Mouse (Mus musculus) left cerebral cortex, adult 2 months (tissue): ENCODE results near the gene Vps50. TPM values are rescaled to one million over a fixed set of nuclear protein-coding genes. Genes with fewer than 3 reads are reported as not detected.

Experiments
- DNase-seq, 2 experiments: peaks; one replicate each; pipeline ENCODE4 v3.0.0; 2021 to 2022; ENCODE audit warnings: low spot score in 2 of 2, mixed read lengths in 1 of 2; ENCODE audit errors: extremely low spot score in 1 of 2
- H3K27ac ChIP-seq: fragments of 200-600 bp; 2 replicates; pipeline ENCODE4 v1.8.1; 2022
- H3K4me3 ChIP-seq: fragments of 200-600 bp; 2 replicates; pipeline ENCODE4 v1.8.1; 2022
- CTCF ChIP-seq: fragments of 200-600 bp; IDR thresholded peaks from 2 replicates; pipeline ENCODE4 v1.8.1; 2022; ENCODE audit warnings: antibody characterized with exemption, mild to moderate bottlenecking, moderate library complexity
- intact Hi-C: fragments of 180-260 bp; cut with DNase I; formaldehyde crosslinking; loops from one replicate; pipeline ENCODE4 v1.15.1; 2025
- long read RNA-seq, 2 experiments: library from polyadenylated mRNA; stranded (forward); transcript quantifications; one replicate each; pipeline ENCODE4 v2.0.0; 2021; ENCODE audit warnings: borderline mapping rate in 2 of 2
- total RNA-seq, 2 experiments: library from RNA; stranded (reverse); gene quantifications; 2 replicates each; pipeline ENCODE4 v1.2.3; 2021

The Vps50 gene
- total RNA-seq, result 10 to 100 TPM; 56.1 to 61.2 TPM
- long read RNA-seq, experiment 1, full-length matches to known transcripts, result 55 of 73 reads
- long read RNA-seq, experiment 1, partial matches to known transcripts, result 10 of 73 reads
- long read RNA-seq, experiment 1, other reads (novel, unspliced or antisense), result 8 of 73 reads
- long read RNA-seq, experiment 2, transcript Vps50-201 (28 exons, 3,788 nt), result major isoform, 34 of 49 reads
- long read RNA-seq, experiment 2, partial matches to known transcripts, result 6 of 49 reads
- long read RNA-seq, experiment 2, other reads (novel, unspliced or antisense), result 6 of 49 reads

- Histone ChIP-seq H3K4me3 (peak within 1 kb of the TSS; percentile 75), H3K27ac (peak within 1 kb of the TSS; percentile 75; the same call in 1 of the 2 replicates)
- DNase-seq, result peak; percentile 88 to 89
- intact Hi-C loops, result loop anchor here (5.0 kb wide), 1 partner anchor 589 kb away; the partner anchor contains the start of gene Bet1
- no peak; the same call in 1 of the 2 replicates for TF ChIP-seq CTCF
Measured at GRCm38 (mm10) chr6:3498162-3498848, at the start of gene Vps50, which contains the start of gene Hepacam2. TSS of gene Vps50 (plus strand) at chr6:3498382. TSS of gene Hepacam2 (minus strand) at chr6:3498298.

- Histone ChIP-seq H3K27ac (no peak overlapping the region), H3K4me3 (no peak overlapping the region)
- intact Hi-C loops, result no loop called here
- no peak for TF ChIP-seq CTCF
- no peak for DNase-seq
Measured at GRCm38 (mm10) chr6:3454421-3454820, 43.8 kb upstream of the Vps50 start.

- Histone ChIP-seq H3K27ac (no peak overlapping the region), H3K4me3 (no peak overlapping the region)
- no peak for DNase-seq
- intact Hi-C loops, result no loop called here
- TF ChIP-seq CTCF, result no peak
Measured at GRCm38 (mm10) chr6:3455944-3456536, 42.1 kb upstream of the Vps50 start.

GRCm38 (mm10) chr6:3463026-3463425 lies 35.2 kb upstream of the Vps50 start:
- intact Hi-C loops, result no loop called here
- no peak for DNase-seq
- Histone ChIP-seq H3K4me3 (no peak overlapping the region), H3K27ac (no peak overlapping the region)
- TF ChIP-seq CTCF, result no peak

GRCm38 (mm10) chr6:3463594-3463993 lies 34.6 kb upstream of the Vps50 start:
- no peak overlapping the region for H3K4me3 ChIP-seq
- no peak for DNase-seq
- no peak for TF ChIP-seq CTCF
- no peak overlapping the region for H3K27ac ChIP-seq
- intact Hi-C loops, result no loop called here

- H3K4me3 ChIP-seq, result no peak overlapping the region
- H3K27ac ChIP-seq, result no peak overlapping the region
- no peak for TF ChIP-seq CTCF
- no peak for DNase-seq
- intact Hi-C loops, result no loop called here
Measured at GRCm38 (mm10) chr6:3468627-3469026, 29.6 kb upstream of the Vps50 start.

- intact Hi-C loops, result no loop called here
- no peak overlapping the region for H3K27ac ChIP-seq
- no peak for DNase-seq
- H3K4me3 ChIP-seq, result no peak overlapping the region
- no peak for TF ChIP-seq CTCF
Measured at GRCm38 (mm10) chr6:3470706-3471105, 27.5 kb upstream of the Vps50 start.

GRCm38 (mm10) chr6:3476299-3476698 lies 21.9 kb upstream of the Vps50 start:
- no peak overlapping the region for H3K27ac ChIP-seq
- H3K4me3 ChIP-seq, result no peak overlapping the region
- intact Hi-C loops, result no loop called here
- TF ChIP-seq CTCF, result no peak
- DNase-seq, result no peak

GRCm38 (mm10) chr6:3479853-3480252 lies 18.3 kb upstream of the Vps50 start:
- intact Hi-C loops, result no loop called here
- no peak overlapping the region for H3K27ac ChIP-seq
- H3K4me3 ChIP-seq, result no peak overlapping the region
- TF ChIP-seq CTCF, result no peak
- DNase-seq, result no peak

GRCm38 (mm10) chr6:3481705-3482104 lies 16.5 kb upstream of the Vps50 start:
- intact Hi-C loops, result no loop called here
- TF ChIP-seq CTCF, result no peak
- Histone ChIP-seq H3K4me3 (no peak overlapping the region), H3K27ac (no peak overlapping the region)
- no peak for DNase-seq

GRCm38 (mm10) chr6:3485133-3485532 lies 13.0 kb upstream of the Vps50 start:
- no peak overlapping the region for H3K27ac ChIP-seq
- TF ChIP-seq CTCF, result no peak
- DNase-seq, result no peak
- no peak overlapping the region for H3K4me3 ChIP-seq
- intact Hi-C loops, result no loop called here

GRCm38 (mm10) chr6:3487355-3487754 lies 10.8 kb upstream of the Vps50 start:
- intact Hi-C loops, result no loop called here

More at GRCm38 (mm10) chr6:3487355-3487754, 10.8 kb upstream of the Vps50 start:
- TF ChIP-seq CTCF, result no peak
- Histone ChIP-seq H3K4me3 (no peak overlapping the region), H3K27ac (no peak overlapping the region)
- no peak for DNase-seq
